Mouse (Mus musculus) liver, embryonic 16.5 days (tissue): ENCODE measurements at regions not wholly inside any gene's neighbourhood (a gene's known extent, or its start where the extent isn't known, plus 50 kb on each side); places are given as distances from the start of the nearest gene placed in this dataset. TPM values are rescaled to one million over a fixed set of nuclear protein-coding genes. Genes with fewer than 3 reads are reported as not detected.

Source experiments
- ATAC-seq: fragments of 200-750 bp; cut with Nextera tagmentation; 2 replicates; pipeline ENCODE4 v1.8.0; 2017; ENCODE audit warnings: low read depth, mild to moderate bottlenecking, moderate number of reproducible peaks, moderate library complexity
- H3K27ac ChIP-seq: fragments of 300-500 bp; sonication (generic); 2 replicates; pipeline ENCODE4 v1.5.1; 2014; ENCODE audit warnings: mild to moderate bottlenecking, low read length
- H3K27me3 ChIP-seq: fragments of 300-500 bp; sonication (generic); 2 replicates; pipeline ENCODE4 v1.6.1; 2014; ENCODE audit warnings: low read depth, low read length, mixed read lengths; ENCODE audit not compliant: control insufficient read depth, insufficient read depth
- H3K36me3 ChIP-seq: fragments of 300-500 bp; sonication (generic); 2 replicates; pipeline ENCODE4 v1.6.1; 2014; ENCODE audit warnings: mild to moderate bottlenecking; ENCODE audit not compliant: control insufficient read depth, insufficient read depth
- H3K4me1 ChIP-seq: fragments of 300-500 bp; sonication (generic); 2 replicates; pipeline ENCODE4 v1.6.1; 2014; ENCODE audit warnings: low read depth, low read length, mixed read lengths; ENCODE audit not compliant: control insufficient read depth
- H3K4me2 ChIP-seq: fragments of 300-500 bp; sonication (generic); 2 replicates; pipeline ENCODE4 v1.6.1; 2014; ENCODE audit warnings: low read depth, low read length, mixed read lengths
- H3K4me3 ChIP-seq: fragments of 300-500 bp; sonication (generic); 2 replicates; pipeline ENCODE4 v1.5.1; 2014; ENCODE audit warnings: low read depth, mild to moderate bottlenecking, low read length
- H3K9ac ChIP-seq: fragments of 300-500 bp; sonication (generic); 2 replicates; pipeline ENCODE4 v1.6.1; 2014; ENCODE audit warnings: low read depth, low read length
- H3K9me3 ChIP-seq: fragments of 300-500 bp; sonication (generic); replicated peaks from 2 replicates; pipeline ENCODE4 v1.6.1; 2016; ENCODE audit warnings: low read length; ENCODE audit not compliant: control insufficient read depth
- WGBS: fragments of 180-500 bp; shearing (Covaris S2); extraction: QIAGEN DNeasy Blood & Tissue Kit; methylation state at CpG from one replicate; pipeline ENCODE4 v1.1.7; 2014; ENCODE audit not compliant: insufficient replicate concordance; 5-methylcytosine and 5-hydroxymethylcytosine counted together
- microRNA-seq: library from miRNA; unstranded; fragments of <30 nt; microRNA quantifications from one replicate; pipeline ENCODE4, GENCODE M21; 2016

- Histone ChIP-seq H3K27ac (no peak overlapping the region), H3K4me3 (no peak overlapping the region), H3K9ac (no peak overlapping the region), H3K4me1 (no peaks in the 10 kb centered on the region), H3K27me3 (no peaks in the 10 kb centered on the region), H3K4me2 (no peak overlapping the region), H3K36me3 (no peaks in the 10 kb centered on the region), H3K9me3 (no peaks in the 10 kb centered on the region)
- WGBS: 63% methylated on average over 6 of the region's 6 CpGs
- no peak for ATAC-seq
Observed at GRCm38 (mm10) chr17:64550034-64550433, 50.5 kb upstream of the Man2a1 start.

Small RNAs in the stretch of these regions (microRNA-seq; reads per million reads assigned to microRNA genes)
- gene Mir6420: not detected
